Mouse (Mus musculus): ENCODE data around the gene Loxl4. TPM values are rescaled to one million over a fixed set of nuclear protein-coding genes. Genes with fewer than 3 reads are reported as not detected.

The Loxl4 gene
- polyA plus RNA-seq, 1 experiment from 2014 or later: 0.14 TPM

- Histone ChIP-seq H3K4me2 (no peak overlapping the region), H3K4me1 (0 out of 2 replicates have a peak, but pooled peaks cover 4% of the 10 kb centered on the region), H3K9me3 (no peaks in the 10 kb centered on the region), H3K4me3 (no peak overlapping the region), H3K27me3 (replicated peaks) (no peaks in the 10 kb centered on the region), H3K27ac (no peak overlapping the region), H3K9ac (no peak overlapping the region), H3K36me3 (replicated peaks) (no peaks in the 10 kb centered on the region)
- ATAC-seq (replicated peaks): no peak
- 79% methylated on average over 8 of the region's 8 CpGs for WGBS
These were observed 10.6 kb downstream of the Loxl4 start for GRCm38 (mm10) chr19:42602041-42602440.

- H3K9ac ChIP-seq: no peak overlapping the region
- no peak overlapping the region for H3K4me3 ChIP-seq
- H3K4me2 ChIP-seq: no peak overlapping the region
- H3K27ac ChIP-seq: no peak overlapping the region
- H3K9me3 ChIP-seq: no peaks in the 10 kb centered on the region
- ATAC-seq (replicated peaks): no peak
- H3K27me3 ChIP-seq (replicated peaks): no peaks in the 10 kb centered on the region
- H3K36me3 ChIP-seq (replicated peaks): no peaks in the 10 kb centered on the region
- H3K4me1 ChIP-seq: 0 out of 2 replicates have a peak, but pooled peaks cover 4% of the 10 kb centered on the region
- WGBS: 84% methylated on average over 2 of the region's 2 CpGs
These were observed 11.2 kb downstream of the Loxl4 start for GRCm38 (mm10) chr19:42601445-42601844.

GRCm38 (mm10) chr19:42600591-42600990, 12.0 kb downstream of the Loxl4 start:
- 70% methylated on average over 3 of the region's 3 CpGs for WGBS
- no peak overlapping the region for H3K27ac ChIP-seq
- no peaks in the 10 kb centered on the region for H3K9me3 ChIP-seq
- H3K4me1 ChIP-seq: 0 out of 2 replicates have a peak, but pooled peaks cover 4% of the 10 kb centered on the region
- no peaks in the 10 kb centered on the region for H3K27me3 ChIP-seq (replicated peaks)
- no peak for ATAC-seq (replicated peaks)
- no peak overlapping the region for H3K4me3 ChIP-seq
- no peaks in the 10 kb centered on the region for H3K36me3 ChIP-seq (replicated peaks)
- H3K9ac ChIP-seq: no peak overlapping the region
- H3K4me2 ChIP-seq: no peak overlapping the region

- Histone ChIP-seq H3K4me1 (0 out of 2 replicates have a peak, but pooled peaks cover 4% of the 10 kb centered on the region), H3K27ac (no peak overlapping the region), H3K36me3 (replicated peaks) (no peaks in the 10 kb centered on the region), H3K9ac (no peak overlapping the region), H3K27me3 (replicated peaks) (no peaks in the 10 kb centered on the region), H3K9me3 (no peaks in the 10 kb centered on the region), H3K4me3 (no peak overlapping the region), H3K4me2 (no peak overlapping the region)
- no peak for ATAC-seq (replicated peaks)
- 86% methylated on average over 17 of the region's 17 CpGs for WGBS
These were observed 12.7 kb downstream of the Loxl4 start for GRCm38 (mm10) chr19:42599891-42600290.

- no peak overlapping the region for H3K4me3 ChIP-seq
- H3K36me3 ChIP-seq (replicated peaks): no peaks in the 10 kb centered on the region
- no peak for ATAC-seq (replicated peaks)
- no peak overlapping the region for H3K4me2 ChIP-seq
- H3K27ac ChIP-seq: no peak overlapping the region
- no peak overlapping the region for H3K9ac ChIP-seq
- no peaks in the 10 kb centered on the region for H3K27me3 ChIP-seq (replicated peaks)
- no peaks in the 10 kb centered on the region for H3K9me3 ChIP-seq
- WGBS: 96% methylated on average over 6 of the region's 6 CpGs
- 0 out of 2 replicates have a peak, but pooled peaks cover 4% of the 10 kb centered on the region for H3K4me1 ChIP-seq
These were observed 14.7 kb downstream of the Loxl4 start for GRCm38 (mm10) chr19:42597896-42598295.

DNA sequence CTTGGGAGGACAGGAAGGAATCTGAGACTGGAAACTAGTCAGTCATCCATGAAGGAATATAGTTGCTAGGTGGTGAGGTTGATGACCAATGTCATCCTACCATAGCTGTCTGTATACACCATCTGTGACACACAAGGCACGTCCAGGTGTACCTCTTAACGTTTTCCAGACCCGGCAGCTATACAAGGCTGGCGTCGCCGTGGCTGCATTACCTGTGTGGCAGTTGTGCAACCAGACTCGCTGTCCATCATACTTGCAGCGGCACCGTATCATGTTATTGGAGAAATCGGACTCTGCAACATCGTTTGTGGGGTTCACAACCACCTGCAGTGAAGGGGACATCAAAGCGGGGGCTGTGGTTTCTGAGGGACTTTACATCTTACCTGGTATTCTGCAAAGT, 15.3 kb downstream of the Loxl4 start:
- Histone ChIP-seq H3K36me3 (replicated peaks) (no peaks in the 10 kb centered on the region), H3K4me2 (no peak overlapping the region), H3K4me3 (no peak overlapping the region), H3K27ac (no peak overlapping the region), H3K9me3 (no peaks in the 10 kb centered on the region), H3K27me3 (replicated peaks) (no peaks in the 10 kb centered on the region), H3K9ac (no peak overlapping the region), H3K4me1 (0 out of 2 replicates have a peak, but pooled peaks cover 4% of the 10 kb centered on the region)
- 96% methylated on average over 12 of the region's 12 CpGs for WGBS
- no peak for ATAC-seq (replicated peaks)

- no peak for ATAC-seq (replicated peaks)
- Histone ChIP-seq H3K4me2 (no peak overlapping the region), H3K9me3 (no peaks in the 10 kb centered on the region), H3K27ac (no peak overlapping the region), H3K36me3 (replicated peaks) (no peaks in the 10 kb centered on the region), H3K27me3 (replicated peaks) (no peaks in the 10 kb centered on the region), H3K9ac (no peak overlapping the region), H3K4me3 (no peak overlapping the region), H3K4me1 (no peaks in the 10 kb centered on the region)
- WGBS: 95% methylated on average over 6 of the region's 6 CpGs
These were observed 17.5 kb downstream of the Loxl4 start for GRCm38 (mm10) chr19:42595066-42595465.

- WGBS: 95% methylated on average over 6 of the region's 6 CpGs
- ATAC-seq (replicated peaks): no peak
These were observed 19.2 kb downstream of the Loxl4 start for GRCm38 (mm10) chr19:42593456-42593855.

DNA sequence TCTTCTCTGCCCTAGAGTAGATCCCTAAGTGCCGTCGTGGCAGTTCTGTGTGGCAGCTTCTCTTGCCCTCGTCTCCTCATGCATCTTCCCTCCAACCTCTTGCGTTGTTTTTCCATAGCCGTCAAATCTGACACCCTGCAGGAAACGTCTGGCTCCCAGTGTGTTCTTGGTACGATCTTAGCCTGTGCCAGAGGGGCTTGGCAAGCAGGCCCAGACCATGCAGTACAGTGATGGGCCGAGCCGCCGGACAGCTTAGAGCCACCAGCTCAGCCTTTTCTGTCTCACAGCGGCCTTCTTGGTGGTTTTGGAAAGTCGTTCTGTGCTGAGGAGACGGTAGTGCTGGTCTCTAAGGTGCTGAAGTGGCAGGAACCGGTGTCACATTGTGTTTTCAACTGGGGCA, 21.1 kb downstream of the Loxl4 start:
- Histone ChIP-seq H3K4me2 (no peak overlapping the region), H3K9me3 (no peaks in the 10 kb centered on the region), H3K9ac (no peak overlapping the region), H3K4me3 (no peak overlapping the region), H3K36me3 (replicated peaks) (no peaks in the 10 kb centered on the region), H3K27me3 (replicated peaks) (no peaks in the 10 kb centered on the region), H3K4me1 (no peaks in the 10 kb centered on the region), H3K27ac (no peak overlapping the region)
- 87% methylated on average over 14 of the region's 14 CpGs for WGBS
- ATAC-seq (replicated peaks): no peak

More at GRCm38 (mm10) chr19:42593456-42593855, 19.2 kb downstream of the Loxl4 start:
- no peak overlapping the region for H3K27ac ChIP-seq
- H3K9me3 ChIP-seq: no peaks in the 10 kb centered on the region
- no peak overlapping the region for H3K4me2 ChIP-seq
- H3K36me3 ChIP-seq (replicated peaks): no peaks in the 10 kb centered on the region
- no peaks in the 10 kb centered on the region for H3K4me1 ChIP-seq
- H3K27me3 ChIP-seq (replicated peaks): no peaks in the 10 kb centered on the region
- H3K9ac ChIP-seq: no peak overlapping the region
- H3K4me3 ChIP-seq: no peak overlapping the region

- H3K4me2 ChIP-seq: no peak overlapping the region
- no peaks in the 10 kb centered on the region for H3K4me1 ChIP-seq
- WGBS: 71% methylated on average over 1 of the region's 1 CpGs
- no peaks in the 10 kb centered on the region for H3K9me3 ChIP-seq
- H3K27ac ChIP-seq: no peak overlapping the region
- H3K36me3 ChIP-seq (replicated peaks): no peaks in the 10 kb centered on the region
- no peak overlapping the region for H3K4me3 ChIP-seq
- H3K27me3 ChIP-seq (replicated peaks): no peaks in the 10 kb centered on the region
- ATAC-seq (replicated peaks): no peak
- no peak overlapping the region for H3K9ac ChIP-seq
These were observed 23.4 kb downstream of the Loxl4 start for GRCm38 (mm10) chr19:42589246-42589645.

- Histone ChIP-seq H3K27me3 (replicated peaks) (no peaks in the 10 kb centered on the region), H3K4me3 (no peak overlapping the region), H3K4me1 (no peaks in the 10 kb centered on the region), H3K36me3 (replicated peaks) (no peaks in the 10 kb centered on the region), H3K4me2 (no peak overlapping the region), H3K9ac (no peak overlapping the region), H3K9me3 (no peaks in the 10 kb centered on the region), H3K27ac (no peak overlapping the region)
- WGBS: 75% methylated on average over 2 of the region's 2 CpGs
- ATAC-seq (replicated peaks): no peak
These were observed 24.9 kb downstream of the Loxl4 start for GRCm38 (mm10) chr19:42587704-42588103.

GRCm38 (mm10) chr19:42584188-42584587, 28.4 kb downstream of the Loxl4 start:
- 95% methylated on average over 3 of the region's 3 CpGs for WGBS
- Histone ChIP-seq H3K4me1 (no peaks in the 10 kb centered on the region; the same call in 1 of the 2 replicates), H3K4me3 (no peak overlapping the region), H3K27me3 (replicated peaks) (no peaks in the 10 kb centered on the region), H3K9ac (no peak overlapping the region), H3K27ac (no peak overlapping the region), H3K9me3 (no peaks in the 10 kb centered on the region), H3K36me3 (replicated peaks) (no peaks in the 10 kb centered on the region), H3K4me2 (no peak overlapping the region)
- ATAC-seq (replicated peaks): no peak

DNA sequence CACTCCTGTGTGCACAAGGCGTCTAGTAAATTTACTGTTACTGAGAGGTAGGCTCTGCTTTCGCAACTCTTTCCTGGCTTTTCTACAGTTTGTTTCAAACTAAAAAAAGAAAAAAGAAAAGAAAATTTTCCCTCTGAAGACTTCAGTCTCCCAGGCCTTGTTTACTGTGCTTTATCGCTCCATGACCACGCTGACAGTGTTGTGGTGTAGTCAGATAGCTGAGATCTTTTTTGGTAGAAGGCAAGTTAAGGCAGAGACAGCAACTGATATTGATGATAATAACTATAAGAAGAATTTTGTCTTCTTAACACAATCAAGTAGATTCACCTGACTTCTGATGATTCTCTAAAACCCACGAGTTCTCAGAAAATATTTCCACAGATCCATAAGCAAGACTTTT, 28.9 kb downstream of the Loxl4 start:
- H3K9ac ChIP-seq: no peak overlapping the region
- H3K36me3 ChIP-seq (replicated peaks): no peaks in the 10 kb centered on the region
- no peaks in the 10 kb centered on the region; the same call in 1 of the 2 replicates for H3K4me1 ChIP-seq
- no peak overlapping the region for H3K27ac ChIP-seq
- H3K4me2 ChIP-seq: no peak overlapping the region
- H3K27me3 ChIP-seq (replicated peaks): no peaks in the 10 kb centered on the region
- no peak for ATAC-seq (replicated peaks)
- 97% methylated on average over 5 of the region's 5 CpGs for WGBS
- no peaks in the 10 kb centered on the region for H3K9me3 ChIP-seq
- no peak overlapping the region for H3K4me3 ChIP-seq
